Mouse (Mus musculus): ENCODE measurements around the gene Dtd2. TPM values are rescaled to one million over a fixed set of nuclear protein-coding genes. Genes with fewer than 3 reads are reported as not detected.

Dtd2 gene
- polyA plus RNA-seq, 1 experiment = 5.0 TPM

Other genes with a start within 250 kb of the Dtd2 start
- 10.9 and 16.7 TPM in 2 replicates for gene Hectd1, start 177.0 kb downstream of the Dtd2 start, polyA plus RNA-seq (2012; rRNA removed)
- gene Heatr5a, start 35.2 kb downstream of the Dtd2 start, polyA plus RNA-seq (2012; rRNA removed) = 19.4 and 61.2 TPM in 2 replicates
- gene Gpr33, start 21.6 kb upstream of the Dtd2 start, polyA plus RNA-seq (2012; rRNA removed) = 0.05 and 0.18 TPM in 2 replicates
- gene Nubpl, start 91.2 kb upstream of the Dtd2 start, polyA plus RNA-seq (2012; rRNA removed) = 0.71 and 0.72 TPM in 2 replicates

Measured in large intestine, adult 2 months (tissue).